Comparison of ENCODE assay signal across 26 mouse cellular contexts in genomic region chr11:49850331-49850730, GRCm38 (mm10). TPM values are rescaled to one million over a fixed set of nuclear protein-coding genes. Genes with fewer than 3 reads are reported as not detected.
"Had no signal": no experiment of that assay in that cellular context is flagged by ENCODE, and none has a peak within 500 bp of the region (broad histone marks: within the 10 kb centered on the region; RNA-seq: fewer than 3 reads in every experiment).

No protein-coding gene starts in this region.

- H3K4me3 ChIP-seq: heart, adult 2 months; hindbrain, embryonic 10.5 days; hindbrain, embryonic 12.5 days; intestine, embryonic 15.5 days; layer of hippocampus, adult 2 months; left cerebral cortex, adult 2 months; limb, embryonic 10.5 days; limb, embryonic 12.5 days; liver, embryonic 13.5 days; liver, embryonic 15.5 days had no signal

- DNase-seq: gastrocnemius, postnatal 25 days; heart, adult 2 months; heart, postnatal 10 days; heart, postnatal 4 days; kidney, adult 18-20 months; kidney, adult 8-10 months; kidney, postnatal 10 days; kidney, postnatal 25 days; kidney, postnatal 4 days; liver; liver, embryonic 13.5 days had no signal

- H3K4me2 ChIP-seq: heart, embryonic 11.5 days; hindbrain, embryonic 12.5 days; hindbrain, embryonic 14.5 days; intestine, embryonic 15.5 days; limb, embryonic 12.5 days; liver, embryonic 11.5 days; liver, embryonic 13.5 days; liver, embryonic 15.5 days had no signal

- H3K27ac ChIP-seq: heart, adult 2 months; hindbrain, embryonic 10.5 days; hindbrain, embryonic 12.5 days; hindbrain, embryonic 14.5 days; intestine, embryonic 15.5 days; layer of hippocampus, adult 2 months; left cerebral cortex, adult 2 months; limb, embryonic 10.5 days; limb, embryonic 12.5 days; liver, embryonic 13.5 days; liver, embryonic 15.5 days had no signal

- H3K9ac ChIP-seq: hindbrain, embryonic 12.5 days; hindbrain, embryonic 14.5 days; intestine, embryonic 15.5 days; limb, embryonic 12.5 days; liver, embryonic 13.5 days; liver, embryonic 15.5 days had no signal

- H3K36me3 ChIP-seq: intestine, embryonic 15.5 days had no signal

- H3K9me3 ChIP-seq: hindbrain, embryonic 10.5 days; hindbrain, embryonic 12.5 days; intestine, embryonic 15.5 days; limb, embryonic 10.5 days; limb, embryonic 12.5 days; liver, embryonic 13.5 days; liver, embryonic 15.5 days had no signal

- ATAC-seq: hindbrain, embryonic 16.5 days; inflammation-experienced regulatory T-cells, adult 6 months; intestine, embryonic 15.5 days had no signal

- H3K27me3 ChIP-seq: hindbrain, embryonic 12.5 days; intestine, embryonic 15.5 days; limb, embryonic 12.5 days; liver, embryonic 13.5 days; liver, embryonic 15.5 days had no signal

RNA-seq across cellular contexts. Expression of gene Rasgef1c, which starts 51.3 kb away (rescaled TPM):
- total RNA-seq: heart, postnatal 4 days had no signal
- polyA plus RNA-seq: heart, embryonic 14.5 days; kidney, embryonic 14.5 days; liver, embryonic 11.5 days; liver, embryonic 13.5 days had no signal
